In the genomic region with DNA sequence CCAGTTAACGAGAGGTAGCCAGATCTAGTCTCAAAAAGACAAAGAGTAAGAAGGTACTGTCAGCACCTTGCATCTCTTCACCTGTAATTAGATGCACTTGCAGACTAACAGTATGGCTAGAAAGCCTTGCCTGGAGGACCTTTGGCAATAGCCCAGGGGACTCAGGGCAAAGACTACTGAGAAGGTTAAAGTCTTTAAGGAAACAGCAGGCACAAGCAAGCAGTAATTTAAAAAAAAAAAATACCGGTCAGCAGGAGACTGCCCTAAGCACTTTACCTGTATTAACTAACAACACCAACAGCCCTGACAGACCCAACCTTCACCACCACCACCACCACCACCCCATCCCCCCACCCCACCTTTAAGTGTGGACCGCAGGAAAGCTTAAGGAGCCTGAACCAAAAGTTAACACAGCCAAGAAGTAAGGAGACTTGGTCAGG, we compare ENCODE assay signal across 12 mouse cellular contexts. TPM values are rescaled to one million over a fixed set of nuclear protein-coding genes. Genes with fewer than 3 reads are reported as not detected.
DNase-seq lines count a peak whose midpoint lies in the region; ATAC-seq and TF ChIP-seq lines count a peak whose summit lies in the region.
"Not testable (repeated sequence)": the region's sequence is repeated elsewhere in the genome, so short reads cannot be mapped to it uniquely, and the experiment has no call there.
"Had no signal": no experiment of that assay in that cellular context is flagged by ENCODE, and none has a peak within 500 bp of the region (broad histone marks: within the 10 kb centered on the region; RNA-seq: fewer than 3 reads in every experiment).

A gene (plus strand): TSS at position 390 of the 440 bp plus-strand sequence.

- TF ChIP-seq POLR2A in small intestine, adult 2 months (IDR thresholded peaks at IDR 0.05; ENCODE audit: low read depth, low read length), result not testable (repeated sequence)

- in situ Hi-C loops in ES-E14 (cut with MboI; ENCODE audit: low sequenced_read_pairs in 2 of 2, unreplicated experiment in 2 of 2), result not testable (repeated sequence)

- H3K27me3 ChIP-seq in embryonic facial prominence, embryonic 15.5 days; hindbrain, postnatal 0 days (ENCODE audit: insufficient read depth, low read length); small intestine, adult 2 months (ENCODE audit: control insufficient read depth, insufficient read depth, low read length): not testable (repeated sequence)
- peaks cover 15% of the 10 kb centered on the region for H3K27me3 ChIP-seq in heart, embryonic 11.5 days (ENCODE audit: control insufficient read depth, insufficient read depth, low read length)
- peaks cover 31% of the 10 kb centered on the region for H3K27me3 ChIP-seq in liver, embryonic 12.5 days (replicated peaks)
- peaks cover 17% of the 10 kb centered on the region for H3K27me3 ChIP-seq in midbrain, embryonic 11.5 days (ENCODE audit: control insufficient read depth, insufficient read depth, low read length)

- 0 out of 2 replicates have a peak within 1 kb of the TSS, but pooled peaks have one; percentile 40 for H3K27ac ChIP-seq in ES-E14 (ENCODE audit: insufficient read depth, low read depth, low read length, poor library complexity, severe bottlenecking)
- 0 out of 2 replicates have a peak within 1 kb of the TSS, but pooled peaks have one; percentile 17 for H3K27ac ChIP-seq in embryonic facial prominence, embryonic 15.5 days (replicated peaks)
- H3K27ac ChIP-seq in heart, embryonic 11.5 days (ENCODE audit: low read depth, low read length), result 0 out of 2 replicates have a peak within 1 kb of the TSS, but pooled peaks have one; percentile 46
- peak within 1 kb of the TSS; percentile 54 for H3K27ac ChIP-seq in hindbrain, postnatal 0 days
- peak within 1 kb of the TSS; percentile 99 for H3K27ac ChIP-seq in liver, embryonic 12.5 days
- not testable (repeated sequence) for H3K27ac ChIP-seq in midbrain, embryonic 11.5 days (ENCODE audit: low read depth, low read length)
- peak within 1 kb of the TSS; percentile 90 for H3K27ac ChIP-seq in small intestine, adult 2 months (ENCODE audit: insufficient read depth, low read depth, low read length)

- peak within 1 kb of the TSS; percentile 87 to 97 for H3K4me3 ChIP-seq in ES-E14 (ENCODE audit: insufficient read depth in 1 of 2, low read depth in 1 of 2, low read length in 2 of 2, poor library complexity in 1 of 2, severe bottlenecking in 1 of 2)
- H3K4me3 ChIP-seq in embryonic facial prominence, embryonic 15.5 days (replicated peaks), result peak within 1 kb of the TSS; percentile 89
- peak within 1 kb of the TSS; percentile 73 for H3K4me3 ChIP-seq in heart, embryonic 11.5 days (ENCODE audit: low read depth, low read length)
- H3K4me3 ChIP-seq in hindbrain, postnatal 0 days (ENCODE audit: low read length), result peak within 1 kb of the TSS; percentile 90
- H3K4me3 ChIP-seq in liver, embryonic 12.5 days, result peak within 1 kb of the TSS; percentile 97
- peak within 1 kb of the TSS; percentile 97 for H3K4me3 ChIP-seq in midbrain, embryonic 11.5 days (ENCODE audit: low read depth, low read length)
- H3K4me3 ChIP-seq in small intestine, adult 2 months (ENCODE audit: low read depth, low read length), result peak within 1 kb of the TSS; percentile 90

- H3K9me3 ChIP-seq in ES-E14 (ENCODE audit: control insufficient read depth, insufficient read depth, low read depth, low read length); embryonic facial prominence, embryonic 15.5 days (replicated peaks); heart, embryonic 11.5 days (replicated peaks; ENCODE audit: control insufficient read depth, low read length); hindbrain, postnatal 0 days (ENCODE audit: low read length); liver, embryonic 12.5 days (replicated peaks); midbrain, embryonic 11.5 days (ENCODE audit: control insufficient read depth, low read length): not testable (repeated sequence)

- peak within 1 kb of the TSS; percentile 92 for H3K9ac ChIP-seq in ES-E14 (ENCODE audit: insufficient read depth, low read depth, low read length, poor library complexity, severe bottlenecking)
- H3K9ac ChIP-seq in embryonic facial prominence, embryonic 15.5 days, result peak within 1 kb of the TSS; percentile 77
- H3K9ac ChIP-seq in heart, embryonic 11.5 days (ENCODE audit: low read depth, low read length), result peak within 1 kb of the TSS; percentile 83
- H3K9ac ChIP-seq in hindbrain, postnatal 0 days (replicated peaks; ENCODE audit: low read length), result peak within 1 kb of the TSS; percentile 91
- peak within 1 kb of the TSS; percentile 99 for H3K9ac ChIP-seq in liver, embryonic 12.5 days
- peak within 1 kb of the TSS; percentile 94 for H3K9ac ChIP-seq in midbrain, embryonic 11.5 days (ENCODE audit: low read length)

- DNase-seq in ES-E14 (ENCODE audit: low read depth, low spot score); hindbrain, postnatal 0 days (ENCODE audit: low spot score); midbrain, embryonic 11.5 days (ENCODE audit: low spot score, missing footprints): not testable (repeated sequence)
- peak; percentile 70 for DNase-seq in kidney, postnatal 10 days

- 17% methylated on average over 3 of the region's 3 CpGs for WGBS in embryonic facial prominence, embryonic 15.5 days
- WGBS in heart, embryonic 11.5 days (ENCODE audit: insufficient replicate concordance), result 27% methylated on average over 3 of the region's 3 CpGs
- 30% methylated on average over 3 of the region's 3 CpGs for WGBS in hindbrain, postnatal 0 days
- WGBS in liver, embryonic 12.5 days (ENCODE audit: insufficient replicate concordance), result 16% methylated on average over 3 of the region's 3 CpGs
- 37% methylated on average over 3 of the region's 3 CpGs for WGBS in midbrain, embryonic 11.5 days
- WGBS in small intestine, adult 2 months, result 11% methylated on average over 3 of the region's 3 CpGs

- not testable (repeated sequence) for H3K4me1 ChIP-seq in ES-E14 (ENCODE audit: control insufficient read depth in 2 of 2, insufficient read depth in 2 of 2, low read length in 2 of 2, poor library complexity in 1 of 2)
- H3K4me1 ChIP-seq in embryonic facial prominence, embryonic 15.5 days, result peaks cover 44% of the 10 kb centered on the region
- H3K4me1 ChIP-seq in heart, embryonic 11.5 days (ENCODE audit: control insufficient read depth, insufficient read depth, low read length), result peaks cover 35% of the 10 kb centered on the region
- H3K4me1 ChIP-seq in hindbrain, postnatal 0 days (ENCODE audit: insufficient read depth, low read length), result peaks cover 17% of the 10 kb centered on the region; the same call in 1 of the 2 replicates
- peaks cover 67% of the 10 kb centered on the region for H3K4me1 ChIP-seq in liver, embryonic 12.5 days
- H3K4me1 ChIP-seq in midbrain, embryonic 11.5 days (ENCODE audit: control insufficient read depth, insufficient read depth, low read length), result peaks cover 16% of the 10 kb centered on the region
- H3K4me1 ChIP-seq in small intestine, adult 2 months (ENCODE audit: control insufficient read depth, insufficient read depth, insufficient read length, low read length), result peaks cover 17% of the 10 kb centered on the region

- not testable (repeated sequence) for ATAC-seq in embryonic facial prominence, embryonic 15.5 days (ENCODE audit: insufficient number of reproducible peaks, low FRiP score, low TSS enrichment, low read depth); heart, embryonic 11.5 days (replicated peaks; ENCODE audit: insufficient number of reproducible peaks, low FRiP score, low TSS enrichment); hindbrain, postnatal 0 days; liver, embryonic 12.5 days; midbrain, embryonic 11.5 days (ENCODE audit: low FRiP score)

- H3K4me2 ChIP-seq in embryonic facial prominence, embryonic 15.5 days (replicated peaks), result peak within 1 kb of the TSS; percentile 95
- H3K4me2 ChIP-seq in heart, embryonic 11.5 days, result peak within 1 kb of the TSS; percentile 99
- peak within 1 kb of the TSS; percentile 97 for H3K4me2 ChIP-seq in hindbrain, postnatal 0 days (ENCODE audit: low read depth, low read length)
- H3K4me2 ChIP-seq in liver, embryonic 12.5 days, result peak within 1 kb of the TSS; percentile 98
- peak within 1 kb of the TSS; percentile 86 for H3K4me2 ChIP-seq in midbrain, embryonic 11.5 days

- H3K36me3 ChIP-seq in ES-E14 (ENCODE audit: control insufficient read depth, insufficient read depth, low read length, poor library complexity, severe bottlenecking); embryonic facial prominence, embryonic 15.5 days; heart, embryonic 11.5 days (ENCODE audit: control insufficient read depth, insufficient read depth, low read length); hindbrain, postnatal 0 days (ENCODE audit: insufficient read depth, low read length); midbrain, embryonic 11.5 days (ENCODE audit: control insufficient read depth, insufficient read depth, low read length); small intestine, adult 2 months (ENCODE audit: control insufficient read depth, insufficient read depth, low read length): not testable (repeated sequence)
- H3K36me3 ChIP-seq in liver, embryonic 12.5 days, result peaks cover 14% of the 10 kb centered on the region

- TF ChIP-seq CTCF in hindbrain, postnatal 0 days (IDR thresholded peaks at IDR 0.05; ENCODE audit: low read depth); small intestine, adult 2 months (IDR thresholded peaks at IDR 0.05; ENCODE audit: extremely low read depth, insufficient read length, insufficient replicate concordance, low read depth, low read length): not testable (repeated sequence)

RNA-seq across cellular contexts. Expression of the gene that starts here (rescaled TPM):
- total RNA-seq in ES-E14 (2012; rRNA removed), result 0.11 TPM in 1 of 2 replicates, not detected in the other
- 0.07 TPM in 1 of 2 replicates, not detected in the other for polyA plus RNA-seq in embryonic facial prominence, embryonic 15.5 days (2015; fragmentation: Nextera tagmentation; extraction: Ambion mirVana)
- polyA plus RNA-seq in heart, embryonic 11.5 days (2014; fragmentation: Nextera tagmentation; extraction: Ambion mirVana), result not detected in 2 replicates
- not detected in 2 replicates for total RNA-seq in hindbrain, postnatal 0 days (2014; rRNA removed)
- polyA plus RNA-seq in hindbrain, postnatal 0 days (2015; fragmentation: Nextera tagmentation; extraction: Ambion mirVana), result 0.10 and 0.19 TPM in 2 replicates
- 0.06 and 0.08 TPM in 2 replicates for polyA plus RNA-seq in liver, embryonic 12.5 days (2016; fragmentation: Nextera tagmentation; extraction: Ambion mirVana)
- not detected in 2 replicates for polyA plus RNA-seq in midbrain, embryonic 11.5 days (2014; fragmentation: Nextera tagmentation; extraction: Ambion mirVana)
- 0.13 and 0.20 TPM in 2 replicates for polyA plus RNA-seq in small intestine, adult 2 months (2012; rRNA removed)
- total RNA-seq: adrenal gland, postnatal 25 days; gastrocnemius, postnatal 14 days; heart, postnatal 4 days; layer of hippocampus, postnatal 25 days had no signal
